8 mouse cellular contexts compared by ENCODE assay signal in the genomic region with DNA sequence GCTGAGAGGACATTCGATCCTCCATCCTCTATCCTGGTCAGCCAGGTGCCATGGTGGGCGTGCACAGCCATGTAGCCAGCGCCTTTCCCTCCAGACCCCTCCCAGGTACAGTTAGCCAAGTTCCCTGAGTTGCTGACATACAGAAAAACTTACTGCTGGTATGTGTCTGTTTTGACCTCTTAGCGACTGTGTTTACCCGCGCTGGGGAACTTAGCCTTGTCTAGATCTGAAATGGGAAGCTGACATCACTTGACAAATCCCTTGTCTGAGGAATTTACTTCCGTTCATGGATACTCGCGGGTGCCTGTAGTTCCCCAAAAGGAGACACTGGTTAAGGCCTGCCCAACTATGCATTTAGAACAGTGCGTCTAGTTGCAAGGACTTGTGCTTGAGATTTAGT. TPM values are rescaled to one million over a fixed set of nuclear protein-coding genes. Genes with fewer than 3 reads are reported as not detected.
DNase-seq lines count a peak whose midpoint lies in the region; ATAC-seq lines count a peak whose summit lies in the region.

No protein-coding gene starts in this region.

- H3K4me2 ChIP-seq in heart, embryonic 11.5 days: peak overlapping the region; percentile 87
- peak overlapping the region; percentile 79 for H3K4me2 ChIP-seq in embryonic facial prominence, embryonic 15.5 days (replicated peaks)
- peak overlapping the region; percentile 81 for H3K4me2 ChIP-seq in limb, embryonic 15.5 days
- H3K4me2 ChIP-seq in midbrain, embryonic 16.5 days (ENCODE audit: low read length): peak overlapping the region; percentile 61

- H3K9ac ChIP-seq in heart, embryonic 11.5 days (ENCODE audit: low read depth, low read length): peak overlapping the region; percentile 84
- no peak overlapping the region for H3K9ac ChIP-seq in embryonic facial prominence, embryonic 15.5 days
- peak overlapping the region; percentile 63 for H3K9ac ChIP-seq in limb, embryonic 15.5 days
- peak overlapping the region; percentile 52; the same call in 1 of the 2 replicates for H3K9ac ChIP-seq in midbrain, embryonic 16.5 days (ENCODE audit: low read depth, low read length)

- no peak for DNase-seq in heart, postnatal 25 days (ENCODE audit: low spot score)
- no peak for DNase-seq in adrenal gland, adult 18-20 months (ENCODE audit: low spot score in 2 of 2)
- no peak for DNase-seq in thymus, postnatal 4 days
- DNase-seq in layer of hippocampus, adult 11-12 months (ENCODE audit: low spot score): no peak

- H3K9me3 ChIP-seq in heart, embryonic 11.5 days (replicated peaks; ENCODE audit: control insufficient read depth, low read length): no peaks in the 10 kb centered on the region
- no peaks in the 10 kb centered on the region for H3K9me3 ChIP-seq in embryonic facial prominence, embryonic 15.5 days (replicated peaks)
- no peaks in the 10 kb centered on the region for H3K9me3 ChIP-seq in limb, embryonic 15.5 days
- H3K9me3 ChIP-seq in midbrain, embryonic 16.5 days (replicated peaks; ENCODE audit: control insufficient read depth, low read length, poor library complexity, severe bottlenecking): no peaks in the 10 kb centered on the region

- intact Hi-C loops in heart, postnatal 25 days (cut with DNase I): loop anchor here (1.0 to 2.0 kb wide), 2 partner anchors 18 to 22 kb away; no protein-coding TSS in a partner anchor

- peak overlapping the region; percentile 79 for H3K27ac ChIP-seq in heart, embryonic 11.5 days (ENCODE audit: low read depth, low read length)
- H3K27ac ChIP-seq in embryonic facial prominence, embryonic 15.5 days (replicated peaks): peak overlapping the region; percentile 40; the same call in 1 of the 2 replicates
- H3K27ac ChIP-seq in limb, embryonic 15.5 days: peak overlapping the region; percentile 80
- H3K27ac ChIP-seq in midbrain, embryonic 16.5 days (ENCODE audit: low read length): no peak overlapping the region

- H3K4me3 ChIP-seq in heart, embryonic 11.5 days (ENCODE audit: low read depth, low read length): peak overlapping the region; percentile 71
- H3K4me3 ChIP-seq in embryonic facial prominence, embryonic 15.5 days (replicated peaks): peak overlapping the region; percentile 50
- peak overlapping the region; percentile 58 for H3K4me3 ChIP-seq in limb, embryonic 15.5 days
- H3K4me3 ChIP-seq in midbrain, embryonic 16.5 days (ENCODE audit: low read depth, low read length): peak overlapping the region; percentile 39

- H3K27me3 ChIP-seq in heart, embryonic 11.5 days (ENCODE audit: control insufficient read depth, insufficient read depth, low read length): peaks cover 21% of the 10 kb centered on the region
- H3K27me3 ChIP-seq in embryonic facial prominence, embryonic 15.5 days: peaks cover 59% of the 10 kb centered on the region
- peaks cover 58% of the 10 kb centered on the region for H3K27me3 ChIP-seq in limb, embryonic 15.5 days
- peaks cover 52% of the 10 kb centered on the region for H3K27me3 ChIP-seq in midbrain, embryonic 16.5 days (ENCODE audit: control insufficient read depth, insufficient read depth, low read depth, low read length)

- ATAC-seq in heart, embryonic 11.5 days (replicated peaks; ENCODE audit: insufficient number of reproducible peaks, low FRiP score, low TSS enrichment): no peak
- no peak for ATAC-seq in embryonic facial prominence, embryonic 15.5 days (ENCODE audit: insufficient number of reproducible peaks, low FRiP score, low TSS enrichment, low read depth)
- no peak for ATAC-seq in limb, embryonic 15.5 days (ENCODE audit: insufficient number of reproducible peaks, low FRiP score, low TSS enrichment, low read depth)
- no peak for ATAC-seq in midbrain, embryonic 16.5 days

- WGBS in heart, embryonic 11.5 days (ENCODE audit: insufficient replicate concordance): 15% methylated on average over 10 of the region's 10 CpGs
- WGBS in embryonic facial prominence, embryonic 15.5 days: 23% methylated on average over 10 of the region's 10 CpGs
- WGBS in limb, embryonic 15.5 days: 26% methylated on average over 10 of the region's 10 CpGs
- WGBS in midbrain, embryonic 16.5 days: 38% methylated on average over 10 of the region's 10 CpGs

- no peaks in the 10 kb centered on the region for H3K36me3 ChIP-seq in heart, embryonic 11.5 days (ENCODE audit: control insufficient read depth, insufficient read depth, low read length)
- no peaks in the 10 kb centered on the region for H3K36me3 ChIP-seq in embryonic facial prominence, embryonic 15.5 days
- H3K36me3 ChIP-seq in limb, embryonic 15.5 days: peaks cover 3% of the 10 kb centered on the region; the same call in 1 of the 2 replicates
- H3K36me3 ChIP-seq in midbrain, embryonic 16.5 days (ENCODE audit: control insufficient read depth, insufficient read depth, low read length): no peaks in the 10 kb centered on the region

- H3K4me1 ChIP-seq in heart, embryonic 11.5 days (ENCODE audit: control insufficient read depth, insufficient read depth, low read length): peaks cover 44% of the 10 kb centered on the region
- H3K4me1 ChIP-seq in embryonic facial prominence, embryonic 15.5 days: peaks cover 52% of the 10 kb centered on the region
- H3K4me1 ChIP-seq in limb, embryonic 15.5 days: peaks cover 52% of the 10 kb centered on the region
- H3K4me1 ChIP-seq in midbrain, embryonic 16.5 days (ENCODE audit: control insufficient read depth, insufficient read depth, low read length): peaks cover 10% of the 10 kb centered on the region; the same call in 1 of the 2 replicates

RNA-seq across cellular contexts. Expression of a gene that starts 16.5 kb away (rescaled TPM):
- 38.3 and 40.2 TPM in 2 replicates for polyA plus RNA-seq in heart, embryonic 11.5 days (2014; fragmentation: Nextera tagmentation; extraction: Ambion mirVana)
- total RNA-seq in heart, postnatal 25 days (2021): 10 to 100 TPM; 27.0 to 37.6 TPM
- 25.1 and 27.6 TPM in 2 replicates for polyA plus RNA-seq in embryonic facial prominence, embryonic 15.5 days (2015; fragmentation: Nextera tagmentation; extraction: Ambion mirVana)
- polyA plus RNA-seq in limb, embryonic 15.5 days (2015; fragmentation: Nextera tagmentation; extraction: Ambion mirVana): 31.2 and 42.4 TPM in 2 replicates
- 9.5 and 12.7 TPM in 2 replicates for polyA plus RNA-seq in midbrain, embryonic 16.5 days (2015; fragmentation: Nextera tagmentation; extraction: Ambion mirVana)
- total RNA-seq in adrenal gland, adult 18-20 months (2021): 10 to 100 TPM; 14.6 to 23.5 TPM

RNA-seq across cellular contexts. Expression of a gene that starts 20.4 kb away (rescaled TPM):
- 3.9 and 4.5 TPM in 2 replicates for polyA plus RNA-seq in heart, embryonic 11.5 days (2014; fragmentation: Nextera tagmentation; extraction: Ambion mirVana)
- 1 to 10 TPM; 6.1 to 8.4 TPM for total RNA-seq in heart, postnatal 25 days (2021)
- 5.2 and 6.1 TPM in 2 replicates for polyA plus RNA-seq in embryonic facial prominence, embryonic 15.5 days (2015; fragmentation: Nextera tagmentation; extraction: Ambion mirVana)
- polyA plus RNA-seq in limb, embryonic 15.5 days (2015; fragmentation: Nextera tagmentation; extraction: Ambion mirVana): 4.1 and 4.5 TPM in 2 replicates
- polyA plus RNA-seq in midbrain, embryonic 16.5 days (2015; fragmentation: Nextera tagmentation; extraction: Ambion mirVana): 2.2 and 2.3 TPM in 2 replicates
- total RNA-seq in adrenal gland, adult 18-20 months (2021): 10 to 100 TPM; 12.9 to 13.1 TPM

RNA-seq across cellular contexts. Expression of a gene that starts 23.7 kb away (rescaled TPM):
- polyA plus RNA-seq in heart, embryonic 11.5 days (2014; fragmentation: Nextera tagmentation; extraction: Ambion mirVana): 129 and 144 TPM in 2 replicates
- 10 to 100 TPM; 80.1 to 92.2 TPM for total RNA-seq in heart, postnatal 25 days (2021)
- 68.6 and 90.8 TPM in 2 replicates for polyA plus RNA-seq in embryonic facial prominence, embryonic 15.5 days (2015; fragmentation: Nextera tagmentation; extraction: Ambion mirVana)
- polyA plus RNA-seq in limb, embryonic 15.5 days (2015; fragmentation: Nextera tagmentation; extraction: Ambion mirVana): 61.6 and 75.5 TPM in 2 replicates
- polyA plus RNA-seq in midbrain, embryonic 16.5 days (2015; fragmentation: Nextera tagmentation; extraction: Ambion mirVana): 159 and 206 TPM in 2 replicates
- 100 to 1,000 TPM; 163 to 187 TPM for total RNA-seq in adrenal gland, adult 18-20 months (2021)

RNA-seq across cellular contexts. Expression of a gene that starts 28.1 kb away (rescaled TPM):
- polyA plus RNA-seq in heart, embryonic 11.5 days (2014; fragmentation: Nextera tagmentation; extraction: Ambion mirVana): 109 and 116 TPM in 2 replicates
- 10 to 100 TPM; 62.5 to 66.0 TPM for total RNA-seq in heart, postnatal 25 days (2021)
- 86.9 and 93.7 TPM in 2 replicates for polyA plus RNA-seq in embryonic facial prominence, embryonic 15.5 days (2015; fragmentation: Nextera tagmentation; extraction: Ambion mirVana)
- 83.9 and 85.5 TPM in 2 replicates for polyA plus RNA-seq in limb, embryonic 15.5 days (2015; fragmentation: Nextera tagmentation; extraction: Ambion mirVana)
- 80.3 and 84.6 TPM in 2 replicates for polyA plus RNA-seq in midbrain, embryonic 16.5 days (2015; fragmentation: Nextera tagmentation; extraction: Ambion mirVana)
- total RNA-seq in adrenal gland, adult 18-20 months (2021): 100 to 1,000 TPM; 106 to 115 TPM

RNA-seq across cellular contexts. Expression of a gene that starts 32.8 kb away (rescaled TPM):
- 2.3 and 2.6 TPM in 2 replicates for polyA plus RNA-seq in heart, embryonic 11.5 days (2014; fragmentation: Nextera tagmentation; extraction: Ambion mirVana)
- 1 to 10 TPM in 1 of 2 experiments, under 1 TPM in 1; 0.75 to 1.0 TPM for total RNA-seq in heart, postnatal 25 days (2021)
- polyA plus RNA-seq in embryonic facial prominence, embryonic 15.5 days (2015; fragmentation: Nextera tagmentation; extraction: Ambion mirVana): 4.3 and 4.8 TPM in 2 replicates
- polyA plus RNA-seq in limb, embryonic 15.5 days (2015; fragmentation: Nextera tagmentation; extraction: Ambion mirVana): 6.5 and 8.8 TPM in 2 replicates
- polyA plus RNA-seq in midbrain, embryonic 16.5 days (2015; fragmentation: Nextera tagmentation; extraction: Ambion mirVana): 0.78 and 0.93 TPM in 2 replicates
- total RNA-seq in adrenal gland, adult 18-20 months (2021): 1 to 10 TPM; 1.0 to 1.3 TPM
